Mouse (Mus musculus): ENCODE results near the gene Nat10.

DNA sequence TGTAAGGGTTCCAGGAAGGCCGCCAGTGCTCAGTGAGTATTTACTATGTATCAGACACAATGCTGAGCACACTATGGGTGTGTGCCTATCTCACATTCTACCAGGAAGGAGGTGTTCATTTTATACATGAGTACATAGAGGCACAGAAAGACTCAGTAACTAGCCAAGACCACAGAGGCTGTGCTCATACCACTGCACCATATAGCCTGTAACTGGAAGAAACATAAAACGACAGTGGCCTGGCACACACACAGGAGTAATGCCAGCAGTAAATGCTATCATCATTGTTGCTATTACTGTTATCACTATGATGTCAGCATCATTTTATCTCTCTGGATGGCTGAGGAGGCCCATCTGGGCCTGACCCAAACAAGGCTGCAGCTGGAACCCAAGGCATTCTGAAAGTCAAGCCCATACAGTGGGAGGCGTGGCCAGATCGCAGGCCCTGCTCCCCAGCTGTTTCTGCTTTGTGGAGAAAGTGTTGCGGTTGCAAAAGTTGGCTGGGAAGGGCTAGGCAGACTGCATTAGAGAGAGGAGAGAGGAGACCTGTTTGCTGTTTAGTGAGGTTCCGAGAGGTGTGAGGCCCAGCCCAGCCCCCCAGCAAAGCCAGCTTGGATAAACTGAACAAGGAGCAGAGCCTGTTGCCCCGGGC, 76.0 kb downstream of the Nat10 start:
- TF ChIP-seq CTCF (IDR thresholded peaks at IDR 0.05; ENCODE audit: control insufficient read depth, insufficient read depth, low read length) (no peak), POLR2A (IDR thresholded peaks at IDR 0.05; ENCODE audit: borderline replicate concordance, control insufficient read depth, low read depth, low read length) (no peak)

All from bone marrow, adult 2 months (tissue).